Mouse (Mus musculus) heart, embryonic 14.5 days (tissue): ENCODE results near the gene D630023F18Rik. TPM values are rescaled to one million over a fixed set of nuclear protein-coding genes. Genes with fewer than 3 reads are reported as not detected.

Experiments
- ATAC-seq: fragments of 200-750 bp; cut with Nextera tagmentation; 2 replicates; pipeline ENCODE4 v1.8.0; 2017; ENCODE audit warnings: low read depth, moderate TSS enrichment; ENCODE audit not compliant: insufficient number of reproducible peaks, insufficient read depth, low FRiP score
- H3K27ac ChIP-seq, 2 experiments: fragments of 200-500 bp in 1 of 2; fragments of 300-500 bp in 1 of 2; sonication (generic) in 1 of 2; replicated peaks in 1 of 2; 2 replicates each; pipeline ENCODE4 v1.5.1; 2012 to 2014; ENCODE audit warnings: low read depth in 2 of 2, low read length in 2 of 2, control low read depth in 1 of 2, mild to moderate bottlenecking in 1 of 2, mixed read lengths in 1 of 2; ENCODE audit not compliant: control insufficient read depth in 1 of 2, insufficient read depth in 1 of 2
- H3K27me3 ChIP-seq: fragments of 300-500 bp; sonication (generic); 2 replicates; pipeline ENCODE4 v1.6.1; 2014; ENCODE audit warnings: mild to moderate bottlenecking, low read length, control low read depth; ENCODE audit not compliant: control insufficient read depth, insufficient read depth
- H3K36me3 ChIP-seq: fragments of 300-500 bp; sonication (generic); 2 replicates; pipeline ENCODE4 v1.6.1; 2014; ENCODE audit warnings: mild to moderate bottlenecking, control low read depth, low read length, mixed read lengths; ENCODE audit not compliant: control insufficient read depth, insufficient read depth
- H3K4me1 ChIP-seq, 2 experiments: fragments of 200-500 bp in 1 of 2; fragments of 300-500 bp in 1 of 2; sonication (generic) in 1 of 2; 2 replicates each; pipeline ENCODE4 v1.6.1; 2012 to 2014; ENCODE audit warnings: low read length in 2 of 2, control low read depth in 1 of 2, mixed read lengths in 1 of 2; ENCODE audit not compliant: control insufficient read depth in 2 of 2, insufficient read depth in 2 of 2
- H3K4me2 ChIP-seq: fragments of 300-500 bp; sonication (generic); 2 replicates; pipeline ENCODE4 v1.6.1; 2014; ENCODE audit warnings: mild to moderate bottlenecking, low read length
- H3K4me3 ChIP-seq, 2 experiments: fragments of 200-500 bp in 1 of 2; fragments of 300-500 bp in 1 of 2; sonication (generic) in 1 of 2; 2 replicates each; pipeline ENCODE4 v1.5.1; 2012 to 2014; ENCODE audit warnings: low read length in 2 of 2, mild to moderate bottlenecking in 2 of 2, control low read depth in 1 of 2, low read depth in 1 of 2, moderate library complexity in 1 of 2; ENCODE audit not compliant: control insufficient read depth in 1 of 2, insufficient read depth in 1 of 2
- H3K9ac ChIP-seq: fragments of 300-500 bp; sonication (generic); 2 replicates; pipeline ENCODE4 v1.6.1; 2014; ENCODE audit warnings: mild to moderate bottlenecking, low read length
- H3K9me3 ChIP-seq: fragments of 300-500 bp; sonication (generic); 2 replicates; pipeline ENCODE4 v1.6.1; 2016; ENCODE audit warnings: low read length, control low read depth; ENCODE audit not compliant: control insufficient read depth
- WGBS: fragments of 180-500 bp; shearing (Covaris S2); extraction: QIAGEN DNeasy Blood & Tissue Kit; methylation state at CpG from one replicate; pipeline ENCODE4 v1.1.7; 2014; 5-methylcytosine and 5-hydroxymethylcytosine counted together
- polyA plus RNA-seq: library from polyadenylated mRNA; unstranded; fragments of >200 nt; fragmentation: Nextera tagmentation; extraction: Ambion mirVana; gene quantifications from 2 replicates; pipeline ENCODE4 v1.2.1, GENCODE M21; 2014

Gene D630023F18Rik
- polyA plus RNA-seq, 1 experiment from 2014 or later = 0.43 TPM

GRCm38 (mm10) chr1:65088567-65089356 is 34.3 kb downstream of the D630023F18Rik start:
- 62% methylated on average over 6 of the region's 6 CpGs for WGBS
- Histone ChIP-seq H3K9ac (no peak overlapping the region), H3K36me3 (no peaks in the 10 kb centered on the region), H3K4me2 (no peak overlapping the region), H3K4me1 (no peaks in the 10 kb centered on the region), H3K9me3 (no peaks in the 10 kb centered on the region), H3K27me3 (no peaks in the 10 kb centered on the region), H3K27ac (no peak overlapping the region), H3K4me3 (no peak overlapping the region)
- no peak for ATAC-seq

GRCm38 (mm10) chr1:65082188-65082587 is 40.8 kb downstream of the D630023F18Rik start, which contains the start of gene Crygb:
Gene Crygb, minus strand, starts transcription at chr1:65082288.
- Histone ChIP-seq H3K27ac (no peak within 1 kb of the TSS), H3K36me3 (no peaks in the 10 kb centered on the region), H3K9ac (no peak within 1 kb of the TSS), H3K4me3 (no peak within 1 kb of the TSS), H3K9me3 (0 out of 2 replicates have a peak, but pooled peaks cover 3% of the 10 kb centered on the region), H3K4me2 (0 out of 2 replicates have a peak within 1 kb of the TSS, but pooled peaks have one; percentile 16), H3K4me1 (no peaks in the 10 kb centered on the region), H3K27me3 (no peaks in the 10 kb centered on the region)
- no peak for ATAC-seq
- 45% methylated on average over 7 of the region's 7 CpGs for WGBS

GRCm38 (mm10) chr1:65075607-65076006 is 47.4 kb downstream of the D630023F18Rik start:
- Histone ChIP-seq H3K4me3 (no peak overlapping the region), H3K9ac (no peak overlapping the region), H3K9me3 (0 out of 2 replicates have a peak, but pooled peaks cover 3% of the 10 kb centered on the region), H3K27ac (no peak overlapping the region), H3K36me3 (no peaks in the 10 kb centered on the region), H3K4me1 (no peaks in the 10 kb centered on the region; a peak in 1 of 4 replicates), H3K27me3 (no peaks in the 10 kb centered on the region), H3K4me2 (no peak overlapping the region)
- no peak for ATAC-seq
- 16% methylated on average over 5 of the region's 5 CpGs for WGBS

- Histone ChIP-seq H3K4me2 (no peak within 1 kb of the TSS), H3K27me3 (no peaks in the 10 kb centered on the region), H3K9me3 (0 out of 2 replicates have a peak, but pooled peaks cover under 1% of the 10 kb centered on the region), H3K4me3 (no peak within 1 kb of the TSS), H3K4me1 (no peaks in the 10 kb centered on the region; a peak in 1 of 4 replicates), H3K27ac (no peak within 1 kb of the TSS), H3K36me3 (no peaks in the 10 kb centered on the region), H3K9ac (no peak within 1 kb of the TSS)
- no peak for ATAC-seq
- 74% methylated on average over 6 of the region's 6 CpGs for WGBS
Measured at GRCm38 (mm10) chr1:65073589-65073988, 49.4 kb downstream of the D630023F18Rik start, which contains the start of gene Crygc. Gene Crygc, minus strand, starts transcription at chr1:65073689.

- no peak for ATAC-seq
- H3K36me3 ChIP-seq = no peaks in the 10 kb centered on the region
- H3K4me3 ChIP-seq = no peak overlapping the region
- no peaks in the 10 kb centered on the region for H3K27me3 ChIP-seq
- no peaks in the 10 kb centered on the region for H3K4me1 ChIP-seq
- no peaks in the 10 kb centered on the region for H3K9me3 ChIP-seq
- H3K27ac ChIP-seq = no peak overlapping the region
- H3K4me2 ChIP-seq = no peak overlapping the region
- no peak overlapping the region for H3K9ac ChIP-seq
Measured at GRCm38 (mm10) chr1:65067842-65068241, 55.2 kb downstream of the D630023F18Rik start.

- no peaks in the 10 kb centered on the region for H3K4me1 ChIP-seq
- no peak overlapping the region for H3K27ac ChIP-seq
- WGBS = 86% methylated on average over 15 of the region's 15 CpGs
- H3K4me2 ChIP-seq = no peak overlapping the region
- no peaks in the 10 kb centered on the region for H3K27me3 ChIP-seq
- H3K4me3 ChIP-seq = no peak overlapping the region
- no peak overlapping the region for H3K9ac ChIP-seq
- no peaks in the 10 kb centered on the region for H3K36me3 ChIP-seq
- ATAC-seq = no peak
- no peaks in the 10 kb centered on the region for H3K9me3 ChIP-seq
Measured at GRCm38 (mm10) chr1:65064201-65064600, 58.8 kb downstream of the D630023F18Rik start.

GRCm38 (mm10) chr1:65063352-65063751 is 59.7 kb downstream of the D630023F18Rik start, which contains the start of gene Crygd:
Gene Crygd, minus strand, starts transcription at chr1:65063452.
- H3K4me2 ChIP-seq = no peak within 1 kb of the TSS
- peak; percentile 43; the same call in 1 of the 2 replicates for ATAC-seq
- H3K4me1 ChIP-seq = no peaks in the 10 kb centered on the region
- no peaks in the 10 kb centered on the region for H3K9me3 ChIP-seq
- no peaks in the 10 kb centered on the region for H3K27me3 ChIP-seq
- H3K9ac ChIP-seq = no peak within 1 kb of the TSS
- 79% methylated on average over 8 of the region's 8 CpGs for WGBS
- H3K36me3 ChIP-seq = no peaks in the 10 kb centered on the region
- H3K27ac ChIP-seq = no peak within 1 kb of the TSS
- H3K4me3 ChIP-seq = no peak within 1 kb of the TSS
